ENCODE assay signal across 14 mouse cellular contexts in the genomic region with DNA sequence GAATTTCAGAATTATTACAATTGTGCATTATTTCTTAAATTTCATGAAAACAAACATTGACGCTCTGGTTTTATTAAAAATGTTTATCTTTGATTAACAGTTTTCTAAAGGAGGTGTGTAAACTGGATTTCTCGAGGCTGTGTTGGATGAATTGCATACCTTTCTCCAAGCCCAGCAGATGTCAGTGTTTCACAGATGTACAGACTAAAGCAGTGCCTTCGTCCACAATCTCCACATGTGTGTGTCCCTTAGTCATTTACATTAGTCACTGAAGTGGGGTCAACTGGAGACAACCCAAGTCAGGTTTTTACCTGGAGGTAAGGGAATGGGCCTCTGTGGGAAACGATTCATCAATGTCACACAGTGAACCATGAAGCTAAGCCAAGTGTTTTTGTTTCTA. TPM values are rescaled to one million over a fixed set of nuclear protein-coding genes. Genes with fewer than 3 reads are reported as not detected.
A peak's percentile ranks its signal among the peaks of the same experiment; 100 is the strongest.
DNase-seq lines count a peak whose midpoint lies in the region; ATAC-seq and TF ChIP-seq lines count a peak whose summit lies in the region.
"Had no signal": no experiment of that assay in that cellular context is flagged by ENCODE, and none has a peak within 500 bp of the region (broad histone marks: within the 10 kb centered on the region; RNA-seq: fewer than 3 reads in every experiment).

No protein-coding gene starts in this region.

- no peak overlapping the region for H3K9ac ChIP-seq in kidney, postnatal 0 days (ENCODE audit: low read depth, low read length)
- no peak overlapping the region for H3K9ac ChIP-seq in kidney, embryonic 16.5 days (replicated peaks; ENCODE audit: low read length)

- no peak overlapping the region for H3K27ac ChIP-seq in kidney, postnatal 0 days
- no peak overlapping the region for H3K27ac ChIP-seq in kidney, embryonic 16.5 days (ENCODE audit: low read length)

- H3K27me3 ChIP-seq in kidney, postnatal 0 days (ENCODE audit: insufficient read depth, low read length) = no peaks in the 10 kb centered on the region
- no peaks in the 10 kb centered on the region for H3K27me3 ChIP-seq in kidney, embryonic 16.5 days (ENCODE audit: insufficient read depth, low read length)

- WGBS in kidney, postnatal 0 days = 52% methylated on average over 4 of the region's 4 CpGs
- WGBS in kidney, embryonic 16.5 days = 46% methylated on average over 4 of the region's 4 CpGs

- no peaks in the 10 kb centered on the region for H3K9me3 ChIP-seq in kidney, postnatal 0 days (replicated peaks; ENCODE audit: low read length)
- no peaks in the 10 kb centered on the region for H3K9me3 ChIP-seq in kidney, embryonic 16.5 days (ENCODE audit: low read length)

- DNase-seq in cerebellum, postnatal 14 days = peak; percentile 35 to 55
- DNase-seq in cerebellum, adult 11 months = no peak
- DNase-seq in kidney, postnatal 0 days (ENCODE audit: low spot score) = peak; percentile 25
- DNase-seq in urinary bladder, postnatal 14 days (ENCODE audit: low spot score) = peak; percentile 22
- no peak for DNase-seq in urinary bladder, postnatal 36 days (ENCODE audit: low spot score in 2 of 2)
- no peak for DNase-seq in thymus, adult 18-20 months
- DNase-seq: B cell, adult 2 months; cerebellum, adult 9-11 months; gastrocnemius, postnatal 14 days; lung, adult 2 months; thymus, postnatal 25 days had no signal

- TF ChIP-seq CTCF in kidney, postnatal 0 days (IDR thresholded peaks at IDR 0.05; ENCODE audit: low read depth) = peak; percentile 56

- no peaks in the 10 kb centered on the region for H3K4me1 ChIP-seq in kidney, postnatal 0 days (replicated peaks; ENCODE audit: insufficient read depth, low read length)
- H3K4me1 ChIP-seq in kidney, embryonic 16.5 days (ENCODE audit: insufficient read depth, low read length) = no peaks in the 10 kb centered on the region

- H3K4me3 ChIP-seq in kidney, postnatal 0 days (replicated peaks; ENCODE audit: low read depth, low read length) = no peak overlapping the region
- no peak overlapping the region for H3K4me3 ChIP-seq in kidney, embryonic 16.5 days (ENCODE audit: low read length)

- no peak overlapping the region for H3K4me2 ChIP-seq in kidney, postnatal 0 days (ENCODE audit: low read length)
- no peak overlapping the region for H3K4me2 ChIP-seq in kidney, embryonic 16.5 days (replicated peaks; ENCODE audit: low read depth, low read length)

- H3K36me3 ChIP-seq in kidney, postnatal 0 days (ENCODE audit: insufficient read depth, low read length) = no peaks in the 10 kb centered on the region
- no peaks in the 10 kb centered on the region for H3K36me3 ChIP-seq in kidney, embryonic 16.5 days (ENCODE audit: insufficient read depth, low read length)

- no peak for ATAC-seq in kidney, postnatal 0 days (replicated peaks; ENCODE audit: low FRiP score, low read depth)
- ATAC-seq in kidney, embryonic 16.5 days (ENCODE audit: low FRiP score, low TSS enrichment) = no peak; the same call in 1 of the 2 replicates
- ATAC-seq in megakaryocyte-erythroid progenitor cell, adult 5-6 weeks (replicated peaks; ENCODE audit: low FRiP score, low TSS enrichment, poor library complexity, severe bottlenecking) = no peak
- ATAC-seq: activated CD4-positive, CD25-positive, alpha-beta regulatory T cell, adult 4 months had no signal

RNA-seq across cellular contexts. Expression of a gene that starts 15.6 kb away (rescaled TPM):
- polyA plus RNA-seq in kidney, postnatal 0 days (2015; fragmentation: Nextera tagmentation; extraction: Ambion mirVana) = 44.3 and 50.1 TPM in 2 replicates
- polyA plus RNA-seq in kidney, embryonic 16.5 days (2015; fragmentation: Nextera tagmentation; extraction: Ambion mirVana) = 27.7 and 28.2 TPM in 2 replicates
- total RNA-seq in megakaryocyte-erythroid progenitor cell, adult 5-6 weeks (2014; fragmentation: Nextera tagmentation) = 3.7 and 41.5 TPM in 2 replicates
- 8.1 and 26.7 TPM in 2 replicates for total RNA-seq in megakaryocyte-erythroid progenitor cell, adult 5-6 weeks (2017)

RNA-seq across cellular contexts. Expression of a gene that starts 26.9 kb away (rescaled TPM):
- polyA plus RNA-seq in kidney, postnatal 0 days (2015; fragmentation: Nextera tagmentation; extraction: Ambion mirVana) = 1.3 and 1.5 TPM in 2 replicates
- polyA plus RNA-seq in kidney, embryonic 16.5 days (2015; fragmentation: Nextera tagmentation; extraction: Ambion mirVana) = 0.66 TPM in 1 of 2 replicates, not detected in the other
- 4.7 TPM in 1 of 2 replicates, not detected in the other for total RNA-seq in megakaryocyte-erythroid progenitor cell, adult 5-6 weeks (2014; fragmentation: Nextera tagmentation)
- total RNA-seq in megakaryocyte-erythroid progenitor cell, adult 5-6 weeks (2017) = not detected in 2 replicates
- total RNA-seq: gastrocnemius, postnatal 14 days had no signal
- polyA plus RNA-seq: lung, adult 2 months had no signal

RNA-seq across cellular contexts. Expression of a gene that starts 27.1 kb away (rescaled TPM):
- 2.1 and 2.5 TPM in 2 replicates for polyA plus RNA-seq in kidney, postnatal 0 days (2015; fragmentation: Nextera tagmentation; extraction: Ambion mirVana)
- 1.0 and 1.2 TPM in 2 replicates for polyA plus RNA-seq in kidney, embryonic 16.5 days (2015; fragmentation: Nextera tagmentation; extraction: Ambion mirVana)
- not detected in 2 replicates for total RNA-seq in megakaryocyte-erythroid progenitor cell, adult 5-6 weeks (2014; fragmentation: Nextera tagmentation)
- not detected in 2 replicates for total RNA-seq in megakaryocyte-erythroid progenitor cell, adult 5-6 weeks (2017)
- total RNA-seq: gastrocnemius, postnatal 14 days had no signal

Comparison
In these comparisons a context has a peak if more than half of its experiments do, and no peak if none do; other contexts are left out.
1. DNase-seq: peak in cerebellum, postnatal 14 days (2 of 2), kidney, postnatal 0 days (single experiment) and urinary bladder, postnatal 14 days (single experiment); none in cerebellum, adult 11 months (single experiment), urinary bladder, postnatal 36 days (0 of 2) and thymus, adult 18-20 months (0 of 2).